Mouse (Mus musculus) ZHBTc4 (cell line): ENCODE results near the gene Klk7.

Experiments
- DNase-seq: peaks from one replicate; pipeline ENCODE4 v3.0.0-alpha.2; 2011; ENCODE audit warnings: low read depth, low spot score

Klk7 gene

DNA sequence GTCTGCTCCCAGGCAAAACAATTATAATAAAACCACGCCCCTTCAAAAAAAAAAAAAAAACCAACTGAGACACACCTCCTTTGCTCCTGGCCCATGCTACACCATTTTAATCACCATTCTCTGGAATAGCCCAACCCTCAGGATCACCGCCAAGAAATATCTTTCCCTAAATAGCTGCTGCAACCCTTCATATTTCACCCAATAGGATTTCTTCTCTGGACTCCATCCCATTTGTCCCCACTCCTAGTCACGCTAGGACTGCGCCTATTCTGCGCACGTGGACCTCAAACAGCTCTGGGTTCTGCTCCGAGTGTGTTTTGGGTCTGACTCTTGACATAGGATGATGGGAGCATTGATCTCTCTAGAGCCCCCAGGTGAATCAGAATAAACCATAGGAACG lies 14.7 kb upstream of the Klk7 start:
- DNase-seq: no peak

- peak; percentile 51 for DNase-seq
Observed at GRCm38 (mm10) chr7:43797333-43797769, 13.7 kb upstream of the Klk7 start, which contains the start of gene Klk8. Klk8 (plus strand) TSS chr7:43797577.

DNA sequence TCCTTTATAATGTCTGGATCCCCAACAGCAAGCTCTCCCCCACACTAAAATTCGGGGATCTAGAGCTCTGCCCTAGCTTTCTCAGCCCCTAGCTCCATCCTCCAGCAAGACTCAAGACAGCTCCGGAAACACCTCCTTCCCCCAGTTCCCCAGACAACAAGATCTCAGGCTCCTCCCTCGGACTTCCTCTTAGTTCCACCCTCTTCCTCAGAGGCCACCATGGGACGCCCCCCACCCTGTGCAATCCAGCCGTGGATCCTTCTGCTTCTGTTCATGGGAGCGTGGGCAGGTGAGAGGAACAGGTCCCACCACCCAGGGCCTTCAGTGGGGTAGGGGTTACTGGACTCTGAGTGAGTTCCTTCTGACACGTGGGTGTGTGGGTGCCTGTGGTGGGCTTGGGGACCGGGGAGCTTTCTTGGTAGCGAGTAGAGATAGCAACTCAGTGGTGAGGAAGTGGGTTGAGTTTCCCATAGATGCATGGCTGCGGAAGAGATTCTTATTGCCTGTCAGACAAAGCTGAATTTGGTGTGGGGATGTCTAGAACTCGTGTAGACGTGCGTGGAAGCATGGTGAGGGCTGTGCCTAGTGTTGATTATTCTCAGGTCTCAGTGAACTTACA lies 13.1 kb upstream of the Klk7 start:
- no peak for DNase-seq

DNA sequence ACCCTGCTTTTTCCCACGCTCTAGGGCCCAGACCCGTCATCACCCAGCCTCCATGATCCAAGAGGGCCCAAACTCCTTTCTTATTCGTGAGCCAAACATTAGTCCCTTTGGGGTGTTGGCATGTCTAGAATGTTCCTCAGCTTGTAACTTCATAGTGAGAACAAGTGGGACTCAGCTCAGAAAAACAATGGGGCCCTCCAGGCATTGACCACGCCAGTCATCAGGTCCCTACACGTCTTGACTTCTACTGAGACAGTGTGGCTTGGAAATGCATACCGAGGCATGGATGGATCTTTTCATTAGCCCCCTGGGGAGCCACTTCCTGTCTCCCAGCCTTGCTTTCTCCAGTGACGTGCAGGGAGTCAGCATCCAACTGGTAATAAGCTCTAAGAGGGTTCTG lies 11.2 kb upstream of the Klk7 start:
- peak; percentile 81 for DNase-seq

DNA sequence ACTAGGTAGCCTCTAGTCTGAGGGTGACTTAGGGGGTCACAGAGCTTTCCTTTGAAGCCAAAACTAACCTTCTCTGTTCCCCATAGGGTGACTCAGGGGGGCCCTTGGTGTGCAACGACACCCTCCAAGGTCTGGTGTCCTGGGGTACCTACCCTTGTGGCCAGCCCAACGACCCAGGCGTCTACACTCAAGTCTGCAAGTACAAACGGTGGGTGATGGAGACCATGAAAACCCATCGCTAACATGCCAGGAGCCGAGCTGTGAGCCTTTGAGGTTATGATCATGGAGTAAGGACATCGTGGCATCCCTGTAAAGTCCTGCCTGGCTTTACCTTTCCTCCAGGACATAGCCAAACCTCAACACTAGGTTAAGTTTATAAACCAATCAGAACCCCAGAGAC lies 4.1 kb downstream of the Klk7 start:
- no peak for DNase-seq

GRCm38 (mm10) chr7:43816746-43817145 lies 5.7 kb downstream of the Klk7 start:
- DNase-seq: peak; percentile 86

GRCm38 (mm10) chr7:43821581-43821980 lies 10.5 kb downstream of the Klk7 start:
- no peak for DNase-seq

DNA sequence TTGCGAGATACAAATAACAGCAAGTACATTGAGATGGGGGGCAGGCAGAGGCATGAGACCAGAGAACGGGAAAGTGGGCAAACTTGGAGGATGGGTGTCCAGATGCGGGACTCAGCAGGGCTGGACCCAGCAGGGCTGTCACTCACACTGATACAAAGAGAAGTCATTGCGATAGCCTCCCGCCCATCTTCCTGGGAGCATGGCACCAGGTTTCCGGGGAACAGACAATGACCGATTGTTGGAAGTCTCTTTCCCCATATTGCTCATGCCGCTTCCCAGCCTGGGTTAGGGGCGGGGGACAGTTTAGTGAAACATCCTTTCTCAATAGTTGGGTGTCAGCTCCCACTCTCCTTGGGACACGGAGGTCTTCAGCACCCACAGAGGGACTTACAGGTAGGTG lies 13.1 kb downstream of the Klk7 start, which contains the start of gene Klk6:
Klk6 (plus strand) TSS at position 301 of the 400 bp plus-strand sequence.
- DNase-seq: no peak

DNA sequence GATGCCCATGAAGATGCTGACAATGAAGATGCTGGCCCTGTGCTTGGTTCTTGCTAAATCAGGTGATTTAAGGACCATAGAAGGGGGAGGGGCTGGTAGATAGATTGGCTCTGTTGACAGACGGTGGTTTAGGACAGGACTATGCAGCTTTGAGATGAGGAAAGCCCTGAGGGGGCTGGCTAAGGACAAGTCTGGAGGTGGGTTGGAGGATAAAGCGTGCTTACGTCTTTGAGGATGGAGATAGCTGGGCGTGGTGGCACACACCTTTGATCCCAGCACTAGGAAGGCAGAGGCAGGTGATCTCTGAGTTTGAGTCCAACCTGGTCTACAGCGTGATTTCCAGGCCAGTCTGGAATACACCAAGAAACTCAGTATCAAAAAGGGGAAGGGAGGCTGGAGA lies 15.0 kb downstream of the Klk7 start:
- no peak for DNase-seq

DNA sequence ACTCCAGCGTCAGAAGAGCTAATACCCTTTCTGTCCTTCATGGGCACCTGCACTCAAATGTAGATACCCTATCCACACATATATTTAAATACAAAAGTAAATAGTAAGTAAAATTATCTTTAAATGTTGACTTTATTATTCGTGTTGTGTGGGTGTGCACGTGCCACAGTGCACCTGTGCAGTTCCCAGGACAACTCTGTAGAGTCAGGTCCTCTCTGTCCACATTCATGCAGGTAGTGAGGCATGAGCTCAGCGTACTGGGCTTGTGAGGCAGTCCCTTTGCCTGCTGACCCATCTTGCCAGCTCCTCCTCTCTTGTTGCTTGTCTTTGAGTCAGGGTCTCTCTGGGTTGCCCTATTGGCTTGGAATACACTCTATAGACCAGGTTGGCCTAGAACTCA lies 16.6 kb downstream of the Klk7 start:
- DNase-seq: no peak

DNA sequence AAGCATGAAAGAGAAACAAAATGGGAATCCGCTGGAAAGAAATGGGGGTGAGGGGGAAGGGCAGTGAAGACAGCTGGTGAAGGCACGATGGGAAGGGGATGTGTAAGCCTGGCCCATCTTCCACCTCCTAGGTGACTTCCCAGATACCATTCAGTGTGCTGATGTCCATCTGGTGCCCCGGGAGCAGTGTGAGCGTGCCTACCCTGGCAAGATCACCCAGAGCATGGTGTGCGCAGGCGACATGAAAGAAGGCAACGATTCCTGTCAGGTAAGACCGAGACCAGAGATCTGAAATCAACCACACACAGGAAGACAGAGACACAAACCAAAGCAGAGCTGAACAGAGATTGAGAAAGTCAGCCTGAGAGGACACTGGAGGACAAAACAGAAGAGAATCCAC lies 17.9 kb downstream of the Klk7 start:
- no peak for DNase-seq

- no peak for DNase-seq
Observed at GRCm38 (mm10) chr7:43841701-43842100, 30.6 kb downstream of the Klk7 start, which contains the start of gene Klk5. Klk5 (plus strand) TSS chr7:43841971.

GRCm38 (mm10) chr7:43843801-43844200 lies 32.7 kb downstream of the Klk7 start:
- peak; percentile 40 for DNase-seq

DNA sequence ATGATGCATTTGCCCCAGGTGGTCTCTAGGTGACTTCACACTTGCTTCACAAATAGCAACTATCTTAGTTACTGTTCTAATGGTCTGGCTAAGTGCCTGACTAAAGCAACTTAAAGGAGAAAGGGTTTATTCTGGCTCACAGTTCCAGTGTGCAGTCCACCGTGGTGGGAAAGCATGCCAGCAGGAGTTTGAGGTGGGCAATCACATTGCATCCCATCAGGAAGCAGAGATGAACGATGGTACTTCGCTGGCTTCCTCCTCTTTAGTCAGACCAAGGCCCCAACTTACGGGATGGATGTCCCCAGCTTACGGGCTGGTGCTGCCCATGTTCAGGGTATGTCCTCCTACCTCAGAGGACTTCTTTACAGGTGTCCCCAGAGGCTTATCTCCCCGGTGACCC lies 40.5 kb downstream of the Klk7 start:
- DNase-seq: no peak

- peak; percentile 81 for DNase-seq
Observed at GRCm38 (mm10) chr7:43854642-43855380, 43.7 kb downstream of the Klk7 start.

GRCm38 (mm10) chr7:43855709-43856108 lies 44.6 kb downstream of the Klk7 start:
- DNase-seq: no peak

DNA sequence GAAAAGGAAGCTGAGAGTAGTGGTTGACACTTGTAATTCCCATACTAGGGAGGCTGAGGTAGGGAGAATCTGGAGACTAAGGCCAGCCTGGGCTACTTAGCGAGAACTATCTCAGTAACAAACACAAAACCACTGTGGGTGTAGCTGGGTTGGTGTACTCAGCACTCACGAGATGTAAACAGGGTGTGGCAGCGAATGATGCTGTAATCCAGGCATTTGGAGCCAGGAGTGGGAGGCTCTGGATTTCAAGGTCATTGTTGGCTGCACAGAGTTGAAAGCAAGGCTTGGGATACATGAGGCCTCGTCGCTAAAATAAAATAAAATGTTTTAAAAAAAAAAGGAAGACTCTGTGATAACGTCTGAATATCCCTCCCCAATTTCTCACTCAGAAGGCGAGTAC lies 45.2 kb downstream of the Klk7 start:
- DNase-seq: peak; percentile 73

GRCm38 (mm10) chr7:43857501-43857900 lies 46.4 kb downstream of the Klk7 start:
- DNase-seq: peak; percentile 25

GRCm38 (mm10) chr7:43860411-43860810 lies 49.3 kb downstream of the Klk7 start:
- DNase-seq: no peak
